Mouse (Mus musculus) CH12.LX (cell line): ENCODE data around the gene Gm14443. TPM values are rescaled to one million over a fixed set of nuclear protein-coding genes. Genes with fewer than 3 reads are reported as not detected.
"Not testable (repeated sequence)": the region's sequence is repeated elsewhere in the genome, so short reads cannot be mapped to it uniquely, and the experiment has no call there.

Experiments
- DNase-seq: peaks from one replicate; pipeline ENCODE4 v3.0.0-alpha.2; 2013; ENCODE audit errors: extremely low read depth
- H3K27ac ChIP-seq: 2 replicates; pipeline ENCODE4 v1.5.1; 2012; ENCODE audit warnings: low read depth, mild to moderate bottlenecking, control low read depth, moderate library complexity; ENCODE audit not compliant: insufficient read depth
- H3K27me3 ChIP-seq: replicated peaks from 2 replicates; pipeline ENCODE3; 2012; ENCODE audit warnings: inconsistent platforms
- H3K36me3 ChIP-seq, 2 experiments: replicated peaks in 1 of 2; 2 replicates each; pipeline versions ENCODE3 to v1.6.1; 2012; ENCODE audit warnings: inconsistent platforms in 1 of 2, low read length in 1 of 2, mild to moderate bottlenecking in 1 of 2, mixed read lengths in 1 of 2, moderate library complexity in 1 of 2; ENCODE audit not compliant: control insufficient read depth in 1 of 2, insufficient read depth in 1 of 2
- H3K4me1 ChIP-seq, 2 experiments: 2 replicates each; pipeline ENCODE4 v1.6.1; 2012; ENCODE audit warnings: inconsistent platforms in 1 of 2, moderate library complexity in 1 of 2; ENCODE audit not compliant: insufficient read depth in 2 of 2, control insufficient read depth in 1 of 2
- H3K4me2 ChIP-seq: 2 replicates; pipeline ENCODE4 v1.6.1; 2012; ENCODE audit warnings: low read depth, mild to moderate bottlenecking, control low read depth; ENCODE audit not compliant: poor library complexity, insufficient read depth, severe bottlenecking
- H3K4me3 ChIP-seq, 3 experiments: fragments of 150-350 bp in 1 of 3; sonication (generic) in 1 of 3; replicated peaks in 1 of 3; 2 replicates each; pipeline versions ENCODE3 to v1.5.1; 2011 to 2012; ENCODE audit warnings: low read depth in 2 of 3, low read length in 2 of 3, mild to moderate bottlenecking in 2 of 3, moderate library complexity in 2 of 3, control low read depth in 1 of 3, improper control_type of control experiment in 1 of 3, inconsistent platforms in 1 of 3, mixed read lengths in 1 of 3; ENCODE audit not compliant: poor library complexity in 1 of 3
- H3K79me2 ChIP-seq: replicated peaks from 2 replicates; pipeline ENCODE4 v1.6.1; 2012; ENCODE audit warnings: mild to moderate bottlenecking, moderate library complexity; ENCODE audit not compliant: control insufficient read depth, poor library complexity, insufficient read depth, severe bottlenecking; ENCODE audit errors: extremely low read depth
- H3K9ac ChIP-seq: 2 replicates; pipeline ENCODE4 v1.6.1; 2012; ENCODE audit warnings: low read depth, mild to moderate bottlenecking, control low read depth, moderate library complexity; ENCODE audit not compliant: insufficient read depth
- H3K9me3 ChIP-seq: replicated peaks from 2 replicates; pipeline ENCODE3; 2012; ENCODE audit warnings: low read length, inconsistent platforms, mixed read lengths
- BHLHE40 ChIP-seq: IDR thresholded peaks from 2 replicates; pipeline ENCODE4 v1.6.1; 2011; ENCODE audit warnings: mild to moderate bottlenecking, low read depth, low read length, improper control_type of control experiment
- CHD2 ChIP-seq: IDR thresholded peaks from 2 replicates; pipeline ENCODE4 v1.6.1; 2011; ENCODE audit warnings: low read length, improper control_type of control experiment
- ELF1 ChIP-seq: IDR thresholded peaks from 2 replicates; pipeline ENCODE4 v1.6.1; 2014; ENCODE audit warnings: low read depth, mild to moderate bottlenecking, inconsistent platforms, low read length, improper control_type of control experiment
- HCFC1 ChIP-seq: IDR thresholded peaks from 2 replicates; pipeline ENCODE4 v1.6.1; 2012; ENCODE audit warnings: low read depth, mild to moderate bottlenecking, inconsistent platforms, low read length, improper control_type of control experiment
- KAT2A ChIP-seq: IDR thresholded peaks from 2 replicates; pipeline ENCODE4 v1.6.1; 2012; ENCODE audit warnings: low read length, improper control_type of control experiment, inconsistent platforms; ENCODE audit not compliant: insufficient replicate concordance
- TBP ChIP-seq: conservative IDR thresholded peaks from 2 replicates; pipeline ENCODE4 v1.6.1; 2011; ENCODE audit warnings: low read depth, low read length, improper control_type of control experiment
- TCF12 ChIP-seq: IDR thresholded peaks from 2 replicates; pipeline ENCODE4 v1.6.1; 2014; ENCODE audit warnings: low read depth, mild to moderate bottlenecking, inconsistent platforms, low read length, improper control_type of control experiment
- ZMIZ1 ChIP-seq: IDR thresholded peaks from 2 replicates; pipeline ENCODE4 v1.6.1; 2012; ENCODE audit warnings: low read depth, mild to moderate bottlenecking, inconsistent platforms, low read length, improper control_type of control experiment
- dilution Hi-C: fragments of 300-500 bp; cut with MboI; formaldehyde crosslinking; loops from 2 replicates; pipeline ENCODE4 v1.14.3; 2020; ENCODE audit warnings: low sequenced_read_pairs; ENCODE audit not compliant: extremely low pct_unique_long_range_greater_than_20kb, extremely low pct_ligation_motif_present
- in situ Hi-C: fragments of 300-500 bp; cut with MboI; formaldehyde crosslinking; loops from 3 replicates; pipeline ENCODE4 v1.14.3; 2019; ENCODE audit warnings: low sequenced_read_pairs, low pct_ligation_motif_present, low pct_unique_long_range_greater_than_20kb, mixed read lengths
- polyA plus RNA-seq: library from polyadenylated mRNA; unstranded; fragments of >175 nt; gene quantifications from 2 replicates; pipeline ENCODE4 v1.2.1, GENCODE M21; 2012; ENCODE audit warnings: low read depth; ENCODE audit not compliant: insufficient read length
- total RNA-seq, 2 experiments: library from RNA; depleted of rRNA; stranded (reverse); fragments of 300-350 nt in 1 of 2; fragments of >200 nt in 1 of 2; gene quantifications; 2 replicates each; pipeline ENCODE4 v1.2.3; 2012 to 2014

Gm14443 gene
- total RNA-seq (2012; rRNA removed) (2.9 and 3.1 TPM in 2 replicates), total RNA-seq (2014; rRNA removed) (2.7 and 3.0 TPM in 2 replicates), polyA plus RNA-seq (1.9 and 2.0 TPM in 2 replicates)

GRCm38 (mm10) chr2:175175401-175176180 is at the start of gene Gm14443:
Gene Gm14443 (minus strand): TSS chr2:175175871.
- TF ChIP-seq ELF1 (peak; percentile 89), TCF12 (peak; percentile 19; the same call in 1 of the 2 replicates), ZMIZ1 (peak; percentile 51), TBP (peak; percentile 45; the same call in 1 of the 2 replicates), KAT2A (0 out of 2 replicates have a peak, but pooled peaks have one; percentile 33), CHD2 (peak; percentile 91), HCFC1 (peak; percentile 71), BHLHE40 (peak; percentile 17; the same call in 1 of the 2 replicates)
- dilution Hi-C loops, H3K9me3 ChIP-seq, in situ Hi-C loops, H3K36me3 ChIP-seq, H3K27me3 ChIP-seq, H3K27ac ChIP-seq: not testable (repeated sequence)
- Histone ChIP-seq H3K4me3 (peak within 1 kb of the TSS; percentile 61 to 84 (median 64)), H3K4me2 (peak within 1 kb of the TSS; percentile 90), H3K9ac (peak within 1 kb of the TSS; percentile 67), H3K79me2 (peaks cover 15% of the 10 kb centered on the region), H3K4me1 (peaks cover 5 to 14% of the 10 kb centered on the region in 2 experiments; a peak in 3 of 4 replicates)
- peak; percentile 93 for DNase-seq

- H3K36me3 ChIP-seq, H3K9ac ChIP-seq, H3K79me2 ChIP-seq, H3K27me3 ChIP-seq, in situ Hi-C loops, H3K4me3 ChIP-seq, DNase-seq, H3K9me3 ChIP-seq, dilution Hi-C loops, H3K27ac ChIP-seq, H3K4me1 ChIP-seq, H3K4me2 ChIP-seq: not testable (repeated sequence)
Measured at GRCm38 (mm10) chr2:175206732-175207131, 31.1 kb upstream of the Gm14443 start, which contains the start of gene Gm14391. Gene Gm14391 (minus strand): TSS chr2:175206917.

GRCm38 (mm10) chr2:175179008-175179407 is 3.3 kb upstream of the Gm14443 start:
- H3K9ac ChIP-seq, H3K27ac ChIP-seq, H3K4me3 ChIP-seq, H3K4me2 ChIP-seq, H3K9me3 ChIP-seq, H3K27me3 ChIP-seq, H3K79me2 ChIP-seq, H3K36me3 ChIP-seq, dilution Hi-C loops, in situ Hi-C loops, DNase-seq: not testable (repeated sequence)
- H3K4me1 ChIP-seq, result peaks cover 4 to 12% of the 10 kb centered on the region in 2 experiments; a peak in 3 of 4 replicates
